Mouse (Mus musculus) ES-Bruce4 (cell line): ENCODE results near the gene Cpne5.

ENCODE experiments used
- CTCF ChIP-seq: IDR thresholded peaks from one replicate; pipeline ENCODE4 v1.8.1; 2011; ENCODE audit warnings: low read depth, low read length
- EP300 ChIP-seq: IDR thresholded peaks from 2 replicates; pipeline ENCODE4 v1.6.1; 2011; ENCODE audit warnings: low read depth, low read length; ENCODE audit not compliant: insufficient read depth
- POLR2A ChIP-seq: IDR thresholded peaks from one replicate; pipeline ENCODE4 v1.8.1; 2011; ENCODE audit warnings: low read length; ENCODE audit not compliant: insufficient read depth

DNA sequence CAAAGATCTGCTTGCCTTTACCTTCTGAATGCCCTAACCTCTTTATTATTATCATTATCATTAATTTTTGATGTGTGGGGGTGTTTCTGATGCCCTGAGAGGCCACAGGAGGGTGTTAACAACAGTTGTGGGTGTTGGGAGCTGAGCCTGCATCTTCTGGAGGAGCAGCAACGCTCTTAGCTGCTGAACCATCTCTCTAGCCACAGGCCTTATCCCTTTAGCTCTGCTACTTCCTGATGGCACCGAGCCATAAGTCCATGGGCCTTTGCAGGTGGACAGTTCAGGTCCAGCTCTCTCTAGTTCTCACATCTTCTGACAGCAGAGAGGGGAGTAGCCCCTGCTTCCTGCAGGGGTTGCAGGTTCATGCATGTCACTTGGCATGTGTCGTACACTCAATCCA, 96.4 kb downstream of the Cpne5 start:
- TF ChIP-seq POLR2A (no peak), CTCF (no peak), EP300 (no peak)
